Mouse (Mus musculus): Measurements from ENCODE around the gene Synpo2l.

GRCm38 (mm10) chr14:20667469-20667868 lies 685 bp downstream of the Synpo2l start:
- no peak for TF ChIP-seq POLR2A (IDR thresholded peaks at IDR 0.05; ENCODE audit: low read depth, low read length)
- no peak for TF ChIP-seq CTCF (IDR thresholded peaks at IDR 0.05; ENCODE audit: extremely low read depth, insufficient read depth, insufficient read length, insufficient replicate concordance)

Measured in spleen, adult 2 months (tissue).